Mouse (Mus musculus) adrenal gland, postnatal 36 days (tissue): ENCODE data around the gene Pcyt1a. TPM values are rescaled to one million over a fixed set of nuclear protein-coding genes. Genes with fewer than 3 reads are reported as not detected.
"Not testable (repeated sequence)": the region's sequence is repeated elsewhere in the genome, so short reads cannot be mapped to it uniquely, and the experiment has no call there.

Source experiments
- DNase-seq, 2 experiments: peaks; one replicate each; pipeline ENCODE4 v3.0.0; 2021; ENCODE audit warnings: mixed read lengths in 1 of 2
- total RNA-seq, 2 experiments: library from RNA; stranded (reverse); gene quantifications; 2 replicates each; pipeline ENCODE4 v1.2.3; 2021

The Pcyt1a gene
- total RNA-seq, 2 experiments from 2014 or later: 86.1 to 103 TPM

- DNase-seq: no peak
Observed at GRCm38 (mm10) chr16:32433138-32433537, 2.4 kb downstream of the Pcyt1a start.

GRCm38 (mm10) chr16:32434066-32434465 lies 3.3 kb downstream of the Pcyt1a start:
- peak; percentile 41 to 53 for DNase-seq

GRCm38 (mm10) chr16:32434691-32435090 lies 4.0 kb downstream of the Pcyt1a start:
- DNase-seq: peak; percentile 22 to 57

GRCm38 (mm10) chr16:32436657-32437056 lies 5.9 kb downstream of the Pcyt1a start:
- DNase-seq: no peak

GRCm38 (mm10) chr16:32437266-32437665 lies 6.5 kb downstream of the Pcyt1a start:
- no peak for DNase-seq

GRCm38 (mm10) chr16:32441432-32441831 lies 10.7 kb downstream of the Pcyt1a start:
- DNase-seq: no peak

GRCm38 (mm10) chr16:32444615-32445014 lies 13.9 kb downstream of the Pcyt1a start:
- DNase-seq: not testable (repeated sequence)

- no peak for DNase-seq
Observed at GRCm38 (mm10) chr16:32445558-32445957, 14.8 kb downstream of the Pcyt1a start.

- no peak for DNase-seq
Observed at GRCm38 (mm10) chr16:32446563-32447138, 15.9 kb downstream of the Pcyt1a start.

GRCm38 (mm10) chr16:32449665-32450064 lies 18.9 kb downstream of the Pcyt1a start:
- DNase-seq: no peak

GRCm38 (mm10) chr16:32450133-32450532 lies 19.4 kb downstream of the Pcyt1a start:
- no peak for DNase-seq

- peak in 1 of 2 experiments; percentile 21 for DNase-seq
Observed at GRCm38 (mm10) chr16:32453102-32453501, 22.4 kb downstream of the Pcyt1a start.

- no peak for DNase-seq
Observed at GRCm38 (mm10) chr16:32454646-32455045, 23.9 kb downstream of the Pcyt1a start.

- no peak for DNase-seq
Observed at GRCm38 (mm10) chr16:32456086-32456485, 25.4 kb downstream of the Pcyt1a start.

GRCm38 (mm10) chr16:32456761-32457160 lies 26.0 kb downstream of the Pcyt1a start:
- DNase-seq: no peak

- peak; percentile 58 to 63 for DNase-seq
Observed at GRCm38 (mm10) chr16:32457589-32458386, 27.1 kb downstream of the Pcyt1a start.

- peak; percentile 32 to 42 for DNase-seq
Observed at GRCm38 (mm10) chr16:32460518-32460917, 29.8 kb downstream of the Pcyt1a start.

GRCm38 (mm10) chr16:32461713-32462112 lies 31.0 kb downstream of the Pcyt1a start:
- DNase-seq: peak in 1 of 2 experiments; percentile 7

- DNase-seq: no peak
Observed at GRCm38 (mm10) chr16:32462950-32463349, 32.2 kb downstream of the Pcyt1a start.

- DNase-seq: no peak
Observed at GRCm38 (mm10) chr16:32463426-32463825, 32.7 kb downstream of the Pcyt1a start.

- DNase-seq: no peak
Observed at GRCm38 (mm10) chr16:32464908-32465307, 34.2 kb downstream of the Pcyt1a start.

- DNase-seq: no peak
Observed at GRCm38 (mm10) chr16:32468488-32468887, 37.8 kb downstream of the Pcyt1a start.

GRCm38 (mm10) chr16:32469404-32470105 lies 38.8 kb downstream of the Pcyt1a start:
- no peak for DNase-seq
